Mouse (Mus musculus) left cerebral cortex, postnatal 10 days (tissue): ENCODE measurements around the gene Lrrc46. TPM values are rescaled to one million over a fixed set of nuclear protein-coding genes. Genes with fewer than 3 reads are reported as not detected.
A peak's percentile ranks its signal among the peaks of the same experiment; 100 is the strongest.

Experiments
- DNase-seq, 2 experiments: peaks; one replicate each; pipeline ENCODE4 v3.0.0; 2021 to 2022; ENCODE audit warnings: low spot score in 2 of 2, mixed read lengths in 1 of 2; ENCODE audit errors: extremely low spot score in 1 of 2
- intact Hi-C: fragments of 180-260 bp; cut with DNase I; formaldehyde crosslinking; loops from one replicate; pipeline ENCODE4 v1.15.1; 2025
- total RNA-seq, 2 experiments: library from RNA; stranded (reverse); gene quantifications; 2 replicates each; pipeline ENCODE4 v1.2.3; 2021

Lrrc46 gene
- under 1 TPM; 0.61 to 0.75 TPM for total RNA-seq

DNA sequence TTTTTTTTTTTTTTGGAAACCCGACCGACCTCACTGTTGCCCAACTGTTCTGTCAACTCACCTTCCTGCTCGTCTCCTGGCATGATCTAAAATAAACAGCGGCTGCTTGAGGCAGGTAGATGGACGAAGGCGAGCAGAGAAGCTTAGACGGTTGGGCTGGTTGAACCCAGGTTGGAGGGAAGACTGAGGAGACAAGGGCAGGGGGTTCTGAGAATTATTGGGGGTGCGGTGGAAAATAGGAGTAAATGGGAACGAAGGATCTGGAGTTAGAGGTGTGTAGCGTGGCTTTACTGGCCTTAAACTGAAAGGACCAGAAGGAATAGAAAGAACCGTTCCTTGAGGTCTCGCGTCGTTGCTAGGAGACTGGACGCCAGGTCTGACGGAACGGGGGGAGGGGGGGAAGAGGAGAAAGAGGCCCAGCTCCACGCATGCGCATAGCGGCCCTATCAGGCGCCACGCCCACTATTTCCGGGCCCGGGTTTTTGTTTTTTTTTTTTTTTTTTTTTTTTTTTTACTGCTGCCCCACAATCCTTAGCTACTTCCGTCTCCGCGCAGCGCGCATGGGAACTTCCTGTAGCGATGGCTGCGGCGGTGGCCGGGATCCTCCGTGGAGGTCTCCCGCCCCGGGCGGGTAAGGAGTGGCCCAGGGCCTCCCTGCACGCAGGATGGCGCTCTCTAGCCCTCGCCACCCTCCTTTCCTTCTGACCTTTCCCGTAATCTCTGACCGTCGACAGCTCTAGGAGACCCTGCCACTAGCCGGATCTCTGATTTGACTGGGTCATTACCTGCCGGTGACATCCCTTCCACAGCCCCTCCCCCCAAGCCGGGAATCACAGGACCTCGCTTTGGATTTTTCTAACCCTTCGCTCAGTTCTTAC is at the start of gene Lrrc46, which contains the start of gene Mrpl10:
Gene Lrrc46 (minus strand): TSS at position 386 of the 878 bp plus-strand sequence.
Gene Mrpl10 (plus strand): TSS at position 539 of the 878 bp plus-strand sequence.
- intact Hi-C loops, result no loop called here
- peak; percentile 78 to 93 for DNase-seq

DNA sequence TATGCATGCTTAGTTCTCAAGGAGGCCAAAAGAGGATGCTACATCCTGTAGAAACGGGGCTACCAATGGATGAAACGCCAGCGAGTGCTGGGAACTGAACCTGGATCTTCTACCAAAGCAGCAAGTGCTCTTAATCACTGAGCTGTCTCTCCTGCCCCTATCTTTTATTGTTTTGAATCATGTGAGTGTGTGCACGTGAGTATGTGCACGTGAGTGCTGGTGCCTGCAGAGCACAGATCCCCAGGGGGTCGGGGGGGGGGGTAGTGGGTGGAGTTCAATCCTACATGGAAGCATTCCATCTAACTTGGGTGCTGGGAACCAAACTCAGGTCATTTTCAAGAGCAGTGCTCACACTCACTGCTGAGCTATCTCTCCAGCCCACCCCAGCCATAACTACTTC is 45.2 kb upstream of the Lrrc46 start:
- DNase-seq, result no peak
- intact Hi-C loops, result no loop called here

DNA sequence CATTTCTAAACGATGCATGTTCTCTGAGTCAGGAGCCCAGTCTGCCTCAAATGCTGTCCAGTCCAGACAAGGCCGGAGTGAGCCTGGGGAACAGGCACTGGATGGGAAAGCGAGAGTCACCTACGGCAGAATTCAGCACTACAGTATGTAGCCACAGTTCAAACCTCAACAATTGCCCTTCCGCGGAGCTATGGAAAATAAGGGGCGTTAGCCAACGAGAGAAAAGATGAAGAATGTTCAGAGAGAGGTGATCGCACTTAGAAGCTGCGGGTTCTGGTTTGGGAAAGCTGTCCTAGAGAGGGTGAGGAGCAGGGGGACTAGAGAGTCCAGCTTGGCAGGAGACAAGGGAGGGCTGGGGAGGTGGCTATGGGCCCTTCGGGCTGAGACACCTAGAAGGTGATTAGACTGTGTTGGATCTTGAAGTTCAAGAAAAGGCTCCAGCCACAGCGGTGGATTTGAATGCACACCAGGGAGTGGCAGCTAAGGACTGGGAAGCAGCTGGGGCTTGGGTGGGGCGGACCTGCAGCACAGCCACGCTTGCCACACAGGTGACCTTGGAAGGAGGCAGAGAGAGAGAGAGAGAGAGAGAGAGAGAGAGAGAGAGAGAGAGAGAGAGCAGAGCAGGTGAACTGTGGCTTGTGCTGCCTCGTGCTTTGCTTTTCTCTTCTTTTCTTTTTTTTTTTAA is 43.8 kb upstream of the Lrrc46 start:
- no peak for DNase-seq
- intact Hi-C loops, result no loop called here

DNA sequence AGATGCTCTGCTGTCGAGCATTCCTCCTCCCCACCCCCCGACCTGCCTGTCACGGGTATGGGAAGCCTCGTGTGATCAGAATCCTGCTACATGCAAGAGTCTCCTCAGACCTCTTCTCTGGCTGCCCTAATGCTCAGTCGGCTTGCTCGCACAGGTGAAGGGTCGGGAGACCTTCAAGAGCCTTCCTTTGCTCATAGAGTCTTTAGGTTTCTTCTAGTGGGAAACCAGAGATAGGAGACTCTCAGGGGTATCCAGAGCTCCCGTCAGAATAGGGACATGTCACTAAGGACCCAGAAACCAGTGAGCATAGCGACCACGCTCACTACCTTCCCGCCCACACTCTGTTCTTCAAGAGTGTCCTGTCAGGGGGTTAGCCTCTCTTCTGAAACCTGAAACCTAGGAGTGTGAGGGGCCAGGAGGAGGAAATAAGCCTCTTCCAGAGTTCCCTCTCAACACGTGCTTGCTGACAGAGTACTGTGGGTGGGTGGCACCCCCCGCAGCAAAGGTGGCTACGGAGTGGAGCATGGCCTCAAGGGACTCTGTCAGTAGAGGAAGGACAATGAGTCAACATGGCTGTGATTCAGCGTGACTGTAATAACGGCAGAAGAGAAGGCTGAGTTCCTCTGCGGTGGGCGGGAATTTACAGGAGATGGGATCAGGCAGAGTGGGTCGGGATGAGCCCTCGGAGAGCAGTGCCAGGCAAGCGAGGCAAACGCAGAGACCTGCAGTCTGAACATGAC is 42.4 kb upstream of the Lrrc46 start:
- DNase-seq, result no peak
- intact Hi-C loops, result no loop called here

DNA sequence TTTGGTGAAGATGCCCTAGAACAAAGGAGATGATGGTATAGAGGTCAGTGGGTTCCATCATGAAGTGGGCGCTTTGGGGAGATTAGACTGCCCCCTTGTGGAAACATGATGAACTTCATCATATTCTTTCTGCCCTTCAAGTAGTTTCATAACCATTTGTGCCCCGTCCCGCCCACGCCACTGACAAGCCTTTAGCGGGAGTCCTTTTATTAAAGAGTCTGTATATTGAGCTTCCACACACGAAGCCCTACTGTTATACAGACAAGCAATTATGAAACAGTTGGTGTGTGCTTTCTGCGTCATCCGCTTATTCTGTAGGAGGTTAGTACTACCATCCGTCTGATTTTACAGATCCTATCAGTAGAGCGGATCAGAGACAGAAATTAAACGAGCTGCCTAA is 41.8 kb upstream of the Lrrc46 start:
- intact Hi-C loops, result no loop called here
- DNase-seq, result peak in 1 of 2 experiments; percentile 62

DNA sequence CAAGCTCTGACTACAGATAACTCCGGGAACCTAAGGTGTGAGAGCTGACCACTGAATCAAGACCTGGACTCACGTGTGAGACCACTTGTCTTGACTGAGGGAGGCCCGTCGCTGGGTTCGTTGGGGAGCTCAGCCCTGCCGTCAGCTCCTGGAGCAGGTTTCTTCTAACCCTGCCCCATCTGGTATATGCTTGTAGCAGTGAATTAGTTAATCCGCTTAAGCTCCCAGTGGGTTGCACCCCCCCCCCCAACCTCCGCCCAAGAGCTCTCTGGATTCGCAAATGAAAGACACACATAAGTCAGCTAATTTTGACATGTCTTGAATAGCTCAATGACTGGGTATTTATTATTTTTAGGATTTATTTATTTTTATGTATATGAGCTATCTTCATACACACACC is 39.1 kb upstream of the Lrrc46 start:
- intact Hi-C loops, result no loop called here
- no peak for DNase-seq

DNA sequence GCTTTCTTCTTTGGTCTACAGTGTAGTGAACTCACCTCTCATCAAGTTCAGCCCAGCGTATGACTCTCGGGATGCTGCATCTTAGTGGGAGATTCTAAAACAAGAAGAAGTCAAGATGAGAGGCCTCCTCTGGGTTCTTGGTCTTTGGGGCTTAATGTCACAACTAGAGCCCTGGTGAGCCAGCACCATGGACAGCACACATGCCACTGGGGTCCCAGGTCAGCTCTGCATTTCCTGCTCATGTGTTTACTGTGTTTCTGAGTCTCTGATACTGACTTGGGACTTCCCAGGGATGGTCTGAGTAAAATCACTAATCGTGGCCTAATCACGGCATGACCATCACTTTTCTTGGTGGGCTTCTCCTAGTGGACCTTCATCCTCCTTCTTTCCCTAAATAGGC is 37.5 kb upstream of the Lrrc46 start:
- intact Hi-C loops, result no loop called here

DNA sequence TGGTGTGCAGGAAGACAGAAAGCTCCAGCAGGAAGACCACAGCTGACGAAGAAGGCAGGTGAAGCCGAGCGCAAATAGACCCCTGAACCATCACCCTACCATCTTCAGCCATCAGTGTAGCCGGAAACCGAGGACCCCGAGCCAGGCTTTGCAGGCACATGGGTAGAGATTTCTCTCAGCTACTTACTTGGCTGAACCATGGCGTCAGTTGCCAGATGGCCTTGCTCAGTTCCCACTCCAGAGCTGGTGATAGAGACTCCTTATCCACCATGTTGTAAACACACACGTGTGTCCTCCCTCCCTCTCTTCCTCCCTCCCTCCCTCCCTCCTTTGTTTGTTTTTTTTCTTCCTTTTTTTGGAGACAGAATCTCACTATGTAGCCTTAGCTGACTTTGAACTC is 33.0 kb upstream of the Lrrc46 start:
- DNase-seq, result no peak
- intact Hi-C loops, result no loop called here

More for the DNA sequence above, 37.5 kb upstream of the Lrrc46 start:
- no peak for DNase-seq

DNA sequence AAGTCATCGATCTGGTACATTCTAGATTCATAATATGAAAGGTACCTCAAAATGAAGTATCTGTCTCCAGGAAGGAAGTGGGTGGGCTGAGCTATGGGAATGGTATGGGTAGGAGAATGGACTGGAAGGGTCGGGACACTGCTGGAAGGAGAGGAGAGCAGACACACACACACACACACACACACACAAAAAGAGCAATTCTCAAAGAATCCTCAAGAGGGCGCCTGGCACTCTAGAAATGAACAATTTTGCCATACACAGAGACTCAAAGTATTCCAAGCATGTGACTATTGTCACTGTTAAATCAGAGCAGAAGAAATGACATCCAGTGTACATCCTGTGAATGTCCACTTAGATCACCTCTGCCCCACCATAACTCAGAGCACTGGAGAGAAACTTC is 31.3 kb upstream of the Lrrc46 start:
- DNase-seq, result peak in 1 of 2 experiments; percentile 65
- intact Hi-C loops, result loop anchor here (2.0 kb wide), 1 partner anchor 74 kb away; no protein-coding TSS in a partner anchor

DNA sequence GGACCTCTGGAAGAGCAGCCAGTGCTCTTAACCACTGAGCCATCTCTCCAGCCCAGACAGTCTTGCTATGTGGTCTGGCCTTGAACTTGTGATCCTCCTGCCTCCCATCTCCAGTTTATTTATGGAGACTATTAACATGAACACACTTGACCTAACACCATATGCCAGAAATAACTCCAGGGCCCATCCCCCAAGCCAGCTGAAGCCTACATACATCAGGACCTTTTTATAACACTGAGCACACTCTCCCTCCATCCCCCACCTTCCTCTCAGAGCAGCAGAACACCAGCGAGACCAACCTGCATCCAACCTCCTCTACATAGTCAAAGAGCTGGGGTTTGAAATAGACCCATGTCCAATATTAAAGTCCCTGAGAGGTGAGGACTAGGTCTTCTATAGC is 29.9 kb upstream of the Lrrc46 start:
- intact Hi-C loops, result no loop called here
- no peak for DNase-seq

DNA sequence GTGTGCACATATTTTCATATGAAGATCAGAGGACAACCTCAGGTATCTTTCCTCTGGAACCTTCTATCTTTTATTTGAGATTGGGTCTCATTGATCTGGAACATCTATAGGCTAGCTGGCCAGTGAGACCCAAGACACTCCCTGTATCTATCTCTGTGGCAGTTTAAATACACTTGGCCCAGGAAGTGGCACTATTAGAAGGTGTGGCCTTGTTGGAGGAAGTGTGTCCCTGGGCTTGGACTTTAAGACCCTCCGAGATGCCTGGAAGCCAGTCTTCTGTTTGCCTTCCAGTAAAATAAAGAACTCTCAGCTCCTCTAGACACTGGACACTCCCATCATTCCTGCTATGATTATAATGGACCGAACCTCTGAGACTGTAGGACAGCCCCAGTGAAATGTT is 28.6 kb upstream of the Lrrc46 start:
- DNase-seq, result no peak
- intact Hi-C loops, result no loop called here

DNA sequence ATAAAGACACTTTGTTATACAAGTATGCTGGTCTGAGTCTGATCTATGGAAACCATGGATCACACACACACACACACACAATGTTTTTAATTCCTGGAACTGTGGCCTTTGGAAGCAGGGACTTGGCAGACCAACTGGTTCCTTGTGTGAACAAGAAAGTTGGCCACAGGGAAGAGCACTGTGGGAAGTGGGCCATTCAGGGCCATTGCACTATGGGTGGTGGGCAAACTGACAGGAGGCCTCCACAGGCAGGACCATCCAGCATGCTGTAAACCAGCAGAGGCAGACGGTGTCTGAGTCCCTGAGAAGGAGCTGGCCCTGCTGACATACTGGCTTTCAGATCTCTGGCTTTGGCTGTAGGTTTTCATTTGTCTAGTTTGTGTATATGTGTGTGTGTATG is 28.1 kb upstream of the Lrrc46 start:
- no peak for DNase-seq
- intact Hi-C loops, result no loop called here

DNA sequence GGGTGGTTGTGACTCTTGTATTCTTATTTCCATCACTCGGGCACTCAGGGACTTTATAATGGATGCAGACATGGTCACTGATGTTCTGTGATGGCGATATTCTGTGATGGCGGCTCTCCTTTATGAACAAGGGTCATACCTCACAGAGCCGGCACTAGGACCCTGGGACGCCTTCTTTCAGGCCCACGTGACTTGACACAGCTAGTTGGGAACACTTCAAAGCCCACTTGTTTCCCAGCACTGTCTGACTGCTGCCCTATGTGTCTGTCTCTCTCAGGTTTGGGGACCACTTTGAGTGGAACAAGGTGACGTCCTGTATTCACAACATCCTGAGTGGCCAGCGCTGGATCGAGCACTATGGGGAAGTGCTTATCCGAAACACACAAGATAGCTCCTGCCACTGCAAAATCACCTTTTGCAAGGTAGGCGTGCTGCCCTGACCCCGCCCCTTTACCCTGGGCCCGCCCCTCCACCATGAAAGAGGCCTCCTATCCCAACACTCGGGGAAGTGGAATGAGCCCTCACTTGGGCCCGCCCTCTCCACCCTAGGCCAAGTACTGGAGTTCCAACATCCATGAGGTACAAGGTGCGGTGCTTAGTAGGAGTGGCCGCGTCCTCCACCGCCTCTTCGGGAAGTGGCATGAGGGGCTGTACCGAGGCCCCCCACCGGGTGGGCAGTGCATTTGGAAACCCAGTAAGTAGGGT is 25.6 kb upstream of the Lrrc46 start:
- no peak for DNase-seq
- intact Hi-C loops, result no loop called here

DNA sequence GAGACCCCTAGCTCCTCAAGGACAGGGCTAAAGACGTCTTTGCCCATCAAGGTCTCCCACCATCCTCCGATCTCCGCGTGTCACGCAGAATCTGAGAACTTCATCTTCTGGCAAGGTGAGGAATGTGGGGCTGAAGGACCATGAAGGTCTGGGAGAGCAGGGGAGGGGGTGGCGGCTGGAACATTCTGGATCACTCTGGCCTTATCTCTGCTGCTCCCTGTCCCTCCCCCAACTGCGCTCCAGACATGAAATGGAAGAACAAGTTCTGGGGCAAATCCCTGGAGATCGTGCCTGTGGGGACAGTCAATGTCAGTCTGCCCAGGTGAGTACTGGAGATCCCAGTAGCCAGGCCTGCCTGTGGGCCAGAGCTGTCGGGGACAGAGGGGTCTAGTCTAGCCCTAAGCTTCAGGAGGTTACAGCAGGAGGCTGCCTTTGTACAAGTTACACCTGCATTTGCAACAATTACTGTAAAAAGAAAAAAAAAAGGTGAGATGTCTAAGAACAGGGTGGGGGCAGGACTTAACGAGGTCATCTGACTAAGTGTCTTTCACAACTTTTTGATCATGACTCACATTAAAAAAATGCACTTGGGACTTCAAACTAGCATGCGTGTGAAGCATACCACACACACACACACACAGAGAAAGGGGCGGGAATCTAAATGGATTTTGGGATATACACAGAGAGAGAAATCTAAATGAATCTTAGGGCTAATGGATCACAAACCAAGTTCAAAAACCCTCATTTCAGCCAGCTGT is 24.5 kb upstream of the Lrrc46 start:
- intact Hi-C loops, result no loop called here
- no peak for DNase-seq

DNA sequence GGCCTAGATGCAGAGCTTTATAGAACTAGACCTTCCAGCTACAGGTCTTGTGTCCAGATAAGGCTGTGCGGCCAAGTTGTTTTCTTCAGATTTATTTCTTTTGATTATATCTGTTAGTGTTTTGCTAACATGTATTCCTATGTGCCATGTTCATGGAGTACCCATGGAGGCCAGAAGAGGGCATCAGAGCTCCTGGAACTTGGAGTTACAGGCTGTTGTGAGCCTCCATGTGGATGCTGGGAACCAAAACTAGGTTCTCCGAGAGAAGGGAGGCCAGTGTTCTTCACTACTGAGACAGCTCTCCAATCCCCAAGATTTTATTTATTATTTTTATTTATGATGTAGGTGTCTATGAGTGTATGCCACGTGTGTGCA is 22.7 kb upstream of the Lrrc46 start:
- intact Hi-C loops, result no loop called here
- DNase-seq, result no peak

DNA sequence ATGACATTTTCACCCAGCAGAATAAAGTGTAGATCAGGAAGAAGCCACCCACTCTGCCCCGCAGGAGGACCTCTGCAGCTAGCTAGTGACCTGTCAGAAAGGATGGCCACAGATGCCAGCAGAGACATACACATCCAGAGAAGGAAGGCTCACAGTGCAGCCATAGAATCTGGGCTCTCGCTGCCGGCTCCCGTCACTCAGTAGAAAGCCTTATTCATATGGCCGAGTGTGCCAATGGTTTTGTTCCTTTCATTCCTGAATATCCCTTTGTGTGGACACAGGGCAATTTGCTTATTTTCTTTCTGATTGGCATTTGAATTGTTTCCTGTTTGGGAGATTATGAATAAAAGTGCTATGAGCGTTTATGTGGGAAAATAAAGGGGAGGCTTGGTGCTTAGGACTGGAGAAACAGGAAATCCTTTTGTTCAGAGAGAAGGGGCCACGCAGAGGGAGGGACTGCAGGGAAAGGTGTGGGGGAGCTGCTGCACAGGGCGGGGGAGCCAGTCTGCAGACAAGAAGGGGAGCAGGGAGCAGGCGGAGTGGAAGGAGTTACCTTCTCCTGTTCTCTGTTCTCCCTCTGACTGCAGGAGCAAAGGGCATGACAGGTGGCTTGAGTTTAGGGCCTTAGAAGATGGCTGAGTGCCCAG is 22.2 kb upstream of the Lrrc46 start:
- intact Hi-C loops, result no loop called here
- DNase-seq, result no peak

DNA sequence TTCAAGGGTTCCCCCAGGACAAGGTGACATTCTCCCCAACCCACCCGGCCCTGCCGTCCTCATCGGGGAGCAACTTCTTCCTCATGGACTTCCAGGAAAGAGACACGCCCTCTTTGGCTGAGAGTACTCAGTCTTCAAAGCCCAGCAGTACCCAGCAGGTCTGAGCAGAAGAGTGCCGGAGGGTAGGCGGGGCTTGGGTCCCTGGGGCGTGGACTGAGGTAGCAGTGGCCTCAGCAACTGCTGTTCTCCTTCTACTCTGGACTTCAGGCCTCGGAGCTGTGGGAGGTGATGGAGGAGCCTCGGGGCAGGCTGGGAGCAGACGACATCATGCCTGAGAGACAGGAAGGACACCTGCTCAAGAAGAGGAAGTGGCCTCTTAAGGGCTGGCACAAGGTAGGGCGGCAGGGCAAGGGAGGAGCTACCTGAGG is 11.0 kb upstream of the Lrrc46 start:
- DNase-seq, result no peak
- intact Hi-C loops, result no loop called here
